9 mouse cellular contexts compared by ENCODE assay signal in genomic region chr2:179877551-179878215, GRCm38 (mm10).
DNase-seq lines count a peak whose midpoint lies in the region; ATAC-seq lines count a peak whose summit lies in the region.
"Had no signal": no experiment of that assay in that cellular context is flagged by ENCODE, and none has a peak within 500 bp of the region (broad histone marks: within the 10 kb centered on the region; RNA-seq: fewer than 3 reads in every experiment).

No protein-coding gene starts in this region.

- intact Hi-C loops in heart, postnatal 36 days (cut with DNase I) = loop anchor here (5.0 to 10.0 kb wide), 2 partner anchors 683 to 1120 kb away; no protein-coding TSS in a partner anchor

- peak; percentile 16 to 49 for DNase-seq in heart, postnatal 36 days
- no peak for DNase-seq in heart, adult 11 months
- DNase-seq in urinary bladder, postnatal 25 days (ENCODE audit: low spot score) = peak; percentile 25
- DNase-seq in urinary bladder, postnatal 4 days (ENCODE audit: low spot score in 2 of 2) = no peak
- DNase-seq in c-Kit-positive CD71-positive TER-119-negative erythroid progenitor cells, embryonic 14.5 days (ENCODE audit: low read depth) = peak; percentile 19
- DNase-seq in kidney, postnatal 25 days = peak; percentile 52 to 56
- DNase-seq: liver, embryonic 13.5 days had no signal

- ATAC-seq in megakaryocyte progenitor cell, adult 5-6 weeks (replicated peaks; ENCODE audit: poor library complexity) = peak; percentile 68
- ATAC-seq in monocyte, adult 5-6 weeks (replicated peaks; ENCODE audit: insufficient number of reproducible peaks, low FRiP score, low TSS enrichment, poor library complexity, severe bottlenecking) = no peak

Comparison
In these comparisons a context has a peak if more than half of its experiments do, and no peak if none do; other contexts are left out.
1. DNase-seq: peak in heart, postnatal 36 days (2 of 2), urinary bladder, postnatal 25 days (single experiment), c-Kit-positive CD71-positive TER-119-negative erythroid progenitor cells, embryonic 14.5 days (single experiment) and kidney, postnatal 25 days (2 of 2); none in heart, adult 11 months (single experiment) and urinary bladder, postnatal 4 days (0 of 2).